Mouse (Mus musculus): ENCODE measurements around the gene Thra.

The Thra gene

GRCm38 (mm10) chr11:98765421-98766309 is 25.2 kb downstream of the Thra start:
- no peak for DNase-seq

DNA sequence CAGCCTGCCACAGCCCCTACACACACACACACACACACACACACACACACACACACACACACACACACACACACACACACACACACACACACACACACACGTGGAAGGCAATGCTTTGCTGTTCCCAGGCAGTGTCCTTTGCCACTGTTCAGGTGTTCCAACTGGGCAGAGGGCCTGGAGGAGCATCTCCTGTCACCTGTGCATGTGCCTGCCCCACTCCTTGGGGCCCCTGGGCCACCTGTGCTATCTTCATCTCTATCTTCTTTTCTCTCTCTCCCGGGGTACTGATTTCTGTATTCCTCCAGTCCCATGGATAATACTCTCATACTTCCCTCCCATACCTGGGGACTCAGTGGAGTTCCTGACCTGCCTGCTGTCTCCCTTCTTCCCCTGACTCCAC is 25.9 kb downstream of the Thra start:
- DNase-seq: no peak

DNA sequence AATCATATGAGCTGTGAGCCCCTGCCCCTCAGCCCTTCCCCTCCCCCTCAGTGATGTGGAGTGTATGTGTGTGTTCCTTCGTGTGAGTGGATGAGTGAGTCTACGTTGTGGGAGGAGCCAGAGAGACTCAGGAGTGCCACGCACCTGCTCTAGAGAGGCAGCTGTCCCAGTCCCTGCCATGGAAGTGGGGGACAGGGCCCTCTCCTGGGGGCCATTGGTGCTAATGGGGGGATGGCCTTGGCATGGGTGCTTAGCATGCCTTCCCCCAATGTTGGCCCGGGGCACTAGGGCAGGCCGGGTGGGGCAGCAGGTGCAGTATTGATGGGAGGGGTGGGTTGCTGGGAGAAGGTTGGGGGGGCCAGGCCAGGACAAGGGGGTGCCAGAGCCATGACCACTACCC is 26.4 kb downstream of the Thra start:
- DNase-seq: no peak

GRCm38 (mm10) chr11:98767276-98767675 is 26.8 kb downstream of the Thra start:
- no peak for DNase-seq

GRCm38 (mm10) chr11:98767713-98768112 is 27.3 kb downstream of the Thra start:
- DNase-seq: no peak

DNA sequence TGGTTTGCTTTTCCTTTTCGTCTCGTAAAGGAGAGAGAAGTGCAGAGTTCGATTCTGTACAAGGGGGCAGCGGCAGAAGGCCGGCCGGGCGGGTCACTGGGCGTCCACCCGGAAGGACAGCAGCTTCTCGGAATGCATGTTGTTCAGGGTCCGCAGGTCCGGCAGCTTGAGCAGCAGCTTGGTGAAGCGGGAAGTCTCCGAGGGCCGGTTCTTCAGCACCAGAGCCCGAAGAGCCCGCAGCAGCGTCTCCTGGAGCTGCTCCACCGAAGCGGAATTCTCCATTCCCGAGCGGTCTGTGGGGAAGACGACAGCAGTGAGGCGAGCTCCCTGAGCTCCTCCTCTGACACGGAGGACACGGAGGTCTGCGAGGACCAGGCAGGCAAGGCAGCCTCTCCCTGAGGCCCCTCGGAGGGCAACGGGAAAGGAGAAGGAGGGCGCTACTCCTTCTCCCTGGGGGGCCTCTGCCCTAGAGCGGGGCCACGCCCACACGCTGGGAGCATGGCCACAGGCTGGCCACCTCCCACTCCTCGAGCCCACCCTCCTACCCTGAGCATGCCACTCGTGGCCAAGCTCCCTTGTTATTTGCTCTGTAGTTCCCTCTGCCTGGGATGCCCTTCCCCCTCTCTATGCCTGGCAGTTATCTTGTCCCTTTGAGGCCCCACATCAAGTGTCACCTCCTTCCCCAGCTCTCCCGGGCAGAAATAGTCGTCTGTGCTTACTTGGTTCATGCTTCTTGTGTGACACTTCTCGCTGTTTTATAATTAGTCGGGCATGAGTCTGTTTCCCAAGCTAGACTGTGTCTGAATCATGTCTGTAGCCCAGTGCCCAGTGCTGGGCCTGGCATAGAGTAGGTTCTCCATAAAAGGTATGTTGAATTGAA is 27.9 kb downstream of the Thra start:
- DNase-seq: no peak

- no peak for DNase-seq
These were observed 28.8 kb downstream of the Thra start for GRCm38 (mm10) chr11:98769007-98769954.

DNA sequence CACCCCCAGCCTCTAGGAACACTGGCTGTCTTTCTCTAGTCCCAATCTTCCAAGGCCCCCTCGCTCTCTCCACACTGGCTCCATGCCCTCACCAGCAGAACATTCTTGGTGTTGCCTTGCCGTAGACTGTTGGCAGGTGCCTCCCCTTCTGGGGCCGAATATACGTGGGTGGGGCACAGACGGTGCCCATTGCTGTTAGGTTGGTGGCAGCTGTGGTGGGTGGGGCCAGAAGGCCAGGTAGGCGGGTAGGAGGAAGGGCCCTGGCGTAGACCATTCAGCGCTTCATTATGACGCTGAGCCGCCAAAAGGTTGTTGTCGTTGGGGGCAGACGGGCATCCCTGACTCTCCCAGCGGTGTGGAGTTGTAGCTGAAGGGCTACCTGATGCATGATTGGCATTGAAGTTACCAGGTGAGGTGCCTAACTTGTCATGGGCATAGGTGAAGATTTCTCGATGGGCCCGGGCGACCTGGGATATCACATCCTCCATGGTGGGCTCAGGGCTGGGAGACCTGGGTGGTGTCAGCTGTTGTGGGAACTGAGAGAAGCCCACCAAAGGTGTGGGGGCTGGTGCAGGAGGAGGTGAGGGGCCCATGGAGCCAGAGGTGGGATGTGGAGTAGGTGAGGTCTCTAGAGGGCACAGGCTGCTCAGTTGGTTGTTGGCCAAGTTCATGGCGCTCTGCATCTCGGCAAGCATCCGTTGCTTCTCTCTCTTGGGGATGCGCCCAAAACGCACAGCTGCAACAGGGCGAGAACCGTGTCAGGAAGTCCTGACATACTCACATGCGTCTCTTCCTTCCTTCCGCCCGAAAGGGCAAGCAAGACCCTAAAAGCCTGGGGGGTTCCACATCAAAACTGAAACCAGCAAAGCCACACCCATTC is 29.9 kb downstream of the Thra start:
- no peak for DNase-seq

DNA sequence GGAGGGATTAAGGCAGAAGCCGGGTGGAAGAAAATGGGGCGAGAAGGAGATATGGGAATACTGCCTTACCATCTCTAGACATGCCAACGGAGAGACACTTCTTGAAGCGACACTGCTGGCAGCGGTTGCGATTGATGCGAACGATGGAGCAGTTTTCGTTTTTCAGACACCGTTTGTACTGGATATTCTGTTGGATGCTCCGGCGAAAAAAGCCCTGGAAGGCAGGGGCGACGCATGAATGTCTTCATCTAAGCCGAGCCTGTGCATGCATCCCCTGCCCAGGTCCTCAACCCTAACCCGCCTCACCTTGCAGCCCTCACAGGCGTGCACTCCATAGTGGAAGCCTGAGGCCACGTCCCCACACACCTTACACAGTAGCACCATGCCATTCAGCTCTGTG is 30.7 kb downstream of the Thra start:
- DNase-seq: no peak

- DNase-seq: peak; percentile 40
These were observed 31.5 kb downstream of the Thra start for GRCm38 (mm10) chr11:98771844-98772525.

DNA sequence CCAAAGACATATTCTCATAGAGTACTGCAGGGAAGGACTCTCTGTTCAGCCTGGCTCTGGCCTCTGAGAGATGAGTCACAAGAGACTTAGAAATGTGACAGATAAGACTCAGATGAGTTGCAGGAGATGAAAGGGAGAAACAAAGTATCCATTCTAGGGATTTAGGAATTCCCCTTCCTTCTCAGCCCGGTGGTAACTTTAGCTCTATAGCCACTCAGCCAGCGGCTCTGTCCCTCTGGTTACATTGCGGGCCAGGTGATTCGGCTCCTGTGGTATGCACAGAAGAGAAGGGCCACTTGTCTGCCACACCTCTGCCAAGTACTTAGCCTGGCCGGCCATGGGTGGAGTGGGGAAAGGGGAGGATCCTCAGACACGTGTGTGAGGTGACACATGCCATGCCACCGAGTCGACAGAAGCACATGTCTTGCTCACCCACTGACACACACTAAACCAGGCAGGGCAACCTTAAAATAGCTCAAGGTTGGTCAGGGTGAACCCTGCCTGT is 32.3 kb downstream of the Thra start:
- peak; percentile 27 for DNase-seq

DNA sequence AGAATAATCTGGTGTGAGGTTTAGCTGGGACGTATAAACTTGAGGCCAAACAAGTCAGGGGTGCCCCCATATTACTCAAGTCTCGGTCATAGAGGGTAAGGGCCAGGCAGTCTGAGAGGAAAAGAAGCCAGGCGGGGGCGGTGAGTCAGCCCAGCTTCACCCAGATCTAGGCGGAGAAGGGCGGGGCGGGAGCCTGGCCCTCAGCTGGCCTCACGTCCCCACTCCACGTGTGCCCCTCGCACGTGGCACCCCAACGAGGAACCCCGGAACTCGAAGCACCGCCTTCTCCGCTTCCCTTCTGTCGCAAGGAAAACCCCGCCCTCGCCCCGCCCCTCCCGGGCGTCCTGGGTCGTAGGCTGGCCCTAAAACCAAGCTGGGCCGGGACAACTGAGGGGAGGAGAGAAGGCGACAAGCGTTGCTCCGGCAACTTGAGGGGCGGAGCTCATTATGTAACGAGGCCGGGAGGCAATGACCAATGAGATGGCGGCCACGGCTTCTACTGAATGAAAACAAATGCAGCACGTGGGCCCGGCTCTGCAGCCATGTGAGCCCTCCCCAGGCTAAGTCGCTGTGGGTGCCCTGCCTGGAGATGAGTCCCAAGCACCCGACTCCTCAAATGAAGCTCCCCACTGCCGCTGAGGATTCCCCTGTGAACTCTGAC is 33.3 kb downstream of the Thra start:
- DNase-seq: peak; percentile 91

GRCm38 (mm10) chr11:98774582-98775347 is 34.3 kb downstream of the Thra start, which contains the start of gene Nr1d1:
Nr1d1 (minus strand) TSS chr11:98775333.
- no peak for DNase-seq

GRCm38 (mm10) chr11:98775348-98776051 is 35.1 kb downstream of the Thra start:
- peak; percentile 98 for DNase-seq

DNA sequence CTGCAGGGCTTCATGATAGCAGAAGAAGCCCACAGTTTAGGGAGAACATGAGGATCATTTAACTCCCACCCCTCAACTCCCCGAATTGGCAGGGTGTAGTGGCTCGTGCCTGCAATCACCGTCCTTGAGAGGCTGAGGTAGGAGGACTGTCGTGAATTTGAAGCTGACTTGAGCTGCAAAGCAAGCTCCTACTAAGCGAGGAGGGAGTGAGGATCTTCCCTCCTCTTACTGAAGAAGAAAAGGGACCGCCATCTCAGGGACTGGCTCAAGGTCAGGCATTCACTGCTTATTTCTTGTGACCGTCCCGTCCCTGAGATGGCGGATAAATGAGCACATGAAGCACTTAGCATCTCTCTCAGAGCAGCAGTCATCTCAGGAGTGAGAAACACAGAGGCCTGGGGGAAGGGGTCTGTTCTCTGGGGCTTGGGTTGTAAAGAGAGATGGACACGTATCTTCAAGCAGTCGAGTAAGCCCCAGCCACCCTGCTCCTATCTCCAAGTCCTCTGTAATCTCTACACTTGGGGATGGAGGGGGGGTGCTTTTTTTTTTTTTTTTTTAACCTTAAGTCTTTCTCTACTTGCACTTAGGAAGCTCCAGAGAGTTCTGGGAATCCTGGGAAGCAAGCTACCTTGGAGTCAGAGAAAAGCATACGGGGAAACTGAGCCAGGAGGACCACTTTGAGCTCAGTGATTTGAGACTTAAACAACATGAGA is 35.8 kb downstream of the Thra start:
- no peak for DNase-seq

GRCm38 (mm10) chr11:98776843-98777590 is 36.6 kb downstream of the Thra start:
- no peak for DNase-seq

DNA sequence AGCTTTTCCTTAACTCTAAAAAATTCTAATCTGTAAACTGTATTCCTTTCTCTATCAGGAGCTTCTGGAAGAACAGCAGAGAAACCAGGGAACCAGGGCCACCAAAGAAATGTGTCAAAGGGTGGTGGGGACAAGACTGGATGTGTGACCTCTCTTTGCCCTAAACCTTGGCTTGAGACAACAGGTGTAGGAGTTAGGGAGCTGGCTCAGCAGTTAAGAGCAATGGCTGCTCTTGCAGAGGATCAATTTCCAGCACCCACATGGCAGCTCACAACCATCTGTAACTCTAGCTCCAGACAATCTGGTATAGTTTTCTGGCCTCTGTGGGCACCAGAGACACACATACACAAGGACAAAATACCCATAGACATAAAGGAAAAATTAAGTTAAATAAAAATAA is 37.5 kb downstream of the Thra start:
- no peak for DNase-seq

Measured in right cerebral cortex, postnatal 4 days (tissue).